Mouse (Mus musculus): Measurements from ENCODE around the gene 9430015G10Rik.

The 9430015G10Rik gene

GRCm38 (mm10) chr4:156091236-156091635 is 18.5 kb upstream of the 9430015G10Rik start:
- Histone ChIP-seq H3K4me1 (replicated peaks; ENCODE audit: low read depth, low read length) (peaks cover 9% of the 10 kb centered on the region; the same call in 1 of the 2 replicates), H3K27me3 (ENCODE audit: insufficient read depth, low read length) (peaks cover 3% of the 10 kb centered on the region; the same call in 1 of the 2 replicates), H3K9me3 (ENCODE audit: low read length) (no peaks in the 10 kb centered on the region), H3K36me3 (ENCODE audit: insufficient read depth, low read length) (no peaks in the 10 kb centered on the region), H3K4me3 (replicated peaks; ENCODE audit: low read length) (no peak overlapping the region)
- TF ChIP-seq NANOG (IDR thresholded peaks at IDR 0.05; ENCODE audit: borderline replicate concordance, low read length): no peak
- no peak for TF ChIP-seq CTCF (conservative IDR thresholded peaks at IDR 0.05; ENCODE audit: low read length)
- no peak for TF ChIP-seq POU5F1 (IDR thresholded peaks at IDR 0.05; ENCODE audit: borderline replicate concordance, low read length)

- no peak for TF ChIP-seq NANOG (IDR thresholded peaks at IDR 0.05; ENCODE audit: borderline replicate concordance, low read length)
- TF ChIP-seq POU5F1 (IDR thresholded peaks at IDR 0.05; ENCODE audit: borderline replicate concordance, low read length): no peak
- TF ChIP-seq CTCF (conservative IDR thresholded peaks at IDR 0.05; ENCODE audit: low read length): no peak
- Histone ChIP-seq H3K4me1 (replicated peaks; ENCODE audit: low read depth, low read length) (peaks cover 10% of the 10 kb centered on the region), H3K4me3 (replicated peaks; ENCODE audit: low read length) (no peak overlapping the region), H3K27me3 (ENCODE audit: insufficient read depth, low read length) (peaks cover 3% of the 10 kb centered on the region; the same call in 1 of the 2 replicates), H3K36me3 (ENCODE audit: insufficient read depth, low read length) (no peaks in the 10 kb centered on the region), H3K9me3 (ENCODE audit: low read length) (no peaks in the 10 kb centered on the region)
These were observed 17.0 kb upstream of the 9430015G10Rik start for GRCm38 (mm10) chr4:156092765-156093164.

- Histone ChIP-seq H3K27me3 (ENCODE audit: insufficient read depth, low read length) (peaks cover 3% of the 10 kb centered on the region; the same call in 1 of the 2 replicates), H3K4me1 (replicated peaks; ENCODE audit: low read depth, low read length) (peaks cover 19% of the 10 kb centered on the region), H3K4me3 (replicated peaks; ENCODE audit: low read length) (no peak overlapping the region), H3K36me3 (ENCODE audit: insufficient read depth, low read length) (no peaks in the 10 kb centered on the region), H3K9me3 (ENCODE audit: low read length) (no peaks in the 10 kb centered on the region)
- TF ChIP-seq POU5F1 (IDR thresholded peaks at IDR 0.05; ENCODE audit: borderline replicate concordance, low read length): no peak
- no peak for TF ChIP-seq NANOG (IDR thresholded peaks at IDR 0.05; ENCODE audit: borderline replicate concordance, low read length)
- TF ChIP-seq CTCF (conservative IDR thresholded peaks at IDR 0.05; ENCODE audit: low read length): no peak
These were observed 16.0 kb upstream of the 9430015G10Rik start for GRCm38 (mm10) chr4:156093758-156094157.

- H3K36me3 ChIP-seq (ENCODE audit: insufficient read depth, low read length): no peaks in the 10 kb centered on the region
- TF ChIP-seq NANOG (IDR thresholded peaks at IDR 0.05; ENCODE audit: borderline replicate concordance, low read length) (no peak), CTCF (conservative IDR thresholded peaks at IDR 0.05; ENCODE audit: low read length) (no peak), POU5F1 (IDR thresholded peaks at IDR 0.05; ENCODE audit: borderline replicate concordance, low read length) (no peak)
- peaks cover 38% of the 10 kb centered on the region for H3K4me1 ChIP-seq (replicated peaks; ENCODE audit: low read depth, low read length)
- no peak overlapping the region for H3K4me3 ChIP-seq (replicated peaks; ENCODE audit: low read length)
- H3K27me3 ChIP-seq (ENCODE audit: insufficient read depth, low read length): peaks cover 3% of the 10 kb centered on the region; the same call in 1 of the 2 replicates
- no peaks in the 10 kb centered on the region for H3K9me3 ChIP-seq (ENCODE audit: low read length)
These were observed 13.6 kb upstream of the 9430015G10Rik start for GRCm38 (mm10) chr4:156096191-156096590.

- Histone ChIP-seq H3K27me3 (ENCODE audit: insufficient read depth, low read length) (peaks cover under 1% of the 10 kb centered on the region; the same call in 1 of the 2 replicates), H3K4me1 (replicated peaks; ENCODE audit: low read depth, low read length) (peaks cover 33% of the 10 kb centered on the region), H3K9me3 (ENCODE audit: low read length) (no peaks in the 10 kb centered on the region), H3K4me3 (replicated peaks; ENCODE audit: low read length) (no peak overlapping the region), H3K36me3 (ENCODE audit: insufficient read depth, low read length) (no peaks in the 10 kb centered on the region)
- TF ChIP-seq CTCF (conservative IDR thresholded peaks at IDR 0.05; ENCODE audit: low read length) (no peak), NANOG (IDR thresholded peaks at IDR 0.05; ENCODE audit: borderline replicate concordance, low read length) (no peak), POU5F1 (IDR thresholded peaks at IDR 0.05; ENCODE audit: borderline replicate concordance, low read length) (no peak)
These were observed 11.9 kb upstream of the 9430015G10Rik start for GRCm38 (mm10) chr4:156097770-156098366.

GRCm38 (mm10) chr4:156099427-156099826 is 10.4 kb upstream of the 9430015G10Rik start:
- no peaks in the 10 kb centered on the region for H3K27me3 ChIP-seq (ENCODE audit: insufficient read depth, low read length)
- no peaks in the 10 kb centered on the region for H3K9me3 ChIP-seq (ENCODE audit: low read length)
- H3K4me1 ChIP-seq (replicated peaks; ENCODE audit: low read depth, low read length): peaks cover 33% of the 10 kb centered on the region
- TF ChIP-seq CTCF (conservative IDR thresholded peaks at IDR 0.05; ENCODE audit: low read length): no peak
- no peak for TF ChIP-seq POU5F1 (IDR thresholded peaks at IDR 0.05; ENCODE audit: borderline replicate concordance, low read length)
- no peak for TF ChIP-seq NANOG (IDR thresholded peaks at IDR 0.05; ENCODE audit: borderline replicate concordance, low read length)
- H3K4me3 ChIP-seq (replicated peaks; ENCODE audit: low read length): 0 out of 2 replicates have a peak overlapping the region, but pooled peaks have one; percentile 2
- no peaks in the 10 kb centered on the region for H3K36me3 ChIP-seq (ENCODE audit: insufficient read depth, low read length)

- TF ChIP-seq POU5F1 (IDR thresholded peaks at IDR 0.05; ENCODE audit: borderline replicate concordance, low read length) (no peak), NANOG (IDR thresholded peaks at IDR 0.05; ENCODE audit: borderline replicate concordance, low read length) (no peak)
- Histone ChIP-seq H3K36me3 (ENCODE audit: insufficient read depth, low read length) (no peaks in the 10 kb centered on the region), H3K27me3 (ENCODE audit: insufficient read depth, low read length) (no peaks in the 10 kb centered on the region), H3K9me3 (ENCODE audit: low read length) (no peaks in the 10 kb centered on the region), H3K4me1 (replicated peaks; ENCODE audit: low read depth, low read length) (peaks cover 33% of the 10 kb centered on the region), H3K4me3 (replicated peaks; ENCODE audit: low read length) (no peak overlapping the region)
These were observed 9.3 kb upstream of the 9430015G10Rik start for GRCm38 (mm10) chr4:156100501-156100900.

GRCm38 (mm10) chr4:156101481-156101903 is 8.3 kb upstream of the 9430015G10Rik start:
- TF ChIP-seq NANOG (IDR thresholded peaks at IDR 0.05; ENCODE audit: borderline replicate concordance, low read length) (no peak), CTCF (conservative IDR thresholded peaks at IDR 0.05; ENCODE audit: low read length) (peak; percentile 20)
- H3K27me3 ChIP-seq (ENCODE audit: insufficient read depth, low read length): no peaks in the 10 kb centered on the region
- H3K4me1 ChIP-seq (replicated peaks; ENCODE audit: low read depth, low read length): peaks cover 33% of the 10 kb centered on the region
- no peaks in the 10 kb centered on the region for H3K36me3 ChIP-seq (ENCODE audit: insufficient read depth, low read length)
- no peak overlapping the region for H3K4me3 ChIP-seq (replicated peaks; ENCODE audit: low read length)
- no peaks in the 10 kb centered on the region for H3K9me3 ChIP-seq (ENCODE audit: low read length)

GRCm38 (mm10) chr4:156103342-156103741 is 6.4 kb upstream of the 9430015G10Rik start:
- no peaks in the 10 kb centered on the region for H3K27me3 ChIP-seq (ENCODE audit: insufficient read depth, low read length)
- H3K4me3 ChIP-seq (replicated peaks; ENCODE audit: low read length): no peak overlapping the region
- H3K36me3 ChIP-seq (ENCODE audit: insufficient read depth, low read length): no peaks in the 10 kb centered on the region
- TF ChIP-seq NANOG (IDR thresholded peaks at IDR 0.05; ENCODE audit: borderline replicate concordance, low read length): no peak
- no peak for TF ChIP-seq POU5F1 (IDR thresholded peaks at IDR 0.05; ENCODE audit: borderline replicate concordance, low read length)
- TF ChIP-seq CTCF (conservative IDR thresholded peaks at IDR 0.05; ENCODE audit: low read length): no peak
- H3K4me1 ChIP-seq (replicated peaks; ENCODE audit: low read depth, low read length): peaks cover 33% of the 10 kb centered on the region
- no peaks in the 10 kb centered on the region for H3K9me3 ChIP-seq (ENCODE audit: low read length)
